Mouse (Mus musculus) forebrain, embryonic 15.5 days (tissue): ENCODE results near the gene Nans. TPM values are rescaled to one million over a fixed set of nuclear protein-coding genes. Genes with fewer than 3 reads are reported as not detected.

Experiments
- ATAC-seq: fragments of 200-750 bp; cut with Nextera tagmentation; replicated peaks from 2 replicates; pipeline ENCODE4 v1.8.0; 2017; ENCODE audit warnings: mild to moderate bottlenecking, moderate TSS enrichment, moderate library complexity
- H3K27ac ChIP-seq: fragments of 300-500 bp; sonication (generic); replicated peaks from 2 replicates; pipeline ENCODE4 v1.5.1; 2015; ENCODE audit warnings: mild to moderate bottlenecking, inconsistent platforms
- H3K27me3 ChIP-seq: fragments of 300-500 bp; sonication (generic); 2 replicates; pipeline ENCODE4 v1.6.1; 2015; ENCODE audit warnings: inconsistent platforms
- H3K36me3 ChIP-seq: fragments of 300-500 bp; sonication (generic); 2 replicates; pipeline ENCODE4 v1.6.1; 2015; ENCODE audit warnings: mild to moderate bottlenecking, inconsistent platforms
- H3K4me1 ChIP-seq: fragments of 300-500 bp; sonication (generic); 2 replicates; pipeline ENCODE4 v1.6.1; 2015; ENCODE audit warnings: inconsistent platforms
- H3K4me2 ChIP-seq: fragments of 300-500 bp; sonication (generic); replicated peaks from 2 replicates; pipeline ENCODE4 v1.6.1; 2015; ENCODE audit warnings: mild to moderate bottlenecking, inconsistent platforms
- H3K4me3 ChIP-seq: fragments of 300-500 bp; sonication (generic); 2 replicates; pipeline ENCODE4 v1.5.1; 2015; ENCODE audit warnings: mild to moderate bottlenecking, inconsistent platforms
- H3K9ac ChIP-seq: fragments of 300-500 bp; sonication (generic); replicated peaks from 2 replicates; pipeline ENCODE4 v1.6.1; 2015; ENCODE audit warnings: mild to moderate bottlenecking, inconsistent platforms
- H3K9me3 ChIP-seq: fragments of 300-500 bp; sonication (generic); 2 replicates; pipeline ENCODE4 v1.6.1; 2016; ENCODE audit warnings: inconsistent platforms
- WGBS: fragments of 180-500 bp; shearing (Covaris S2); methylation state at CpG from one replicate; pipeline ENCODE4 v1.1.7; 2015; ENCODE audit warnings: mixed read lengths; 5-methylcytosine and 5-hydroxymethylcytosine counted together
- polyA plus RNA-seq: library from polyadenylated mRNA; unstranded; fragments of >200 nt; fragmentation: Nextera tagmentation; extraction: Ambion mirVana; gene quantifications from 2 replicates; pipeline ENCODE4 v1.2.1, GENCODE M21; 2015

Nans gene
- 78.5 and 84.2 TPM in 2 replicates for polyA plus RNA-seq

DNA sequence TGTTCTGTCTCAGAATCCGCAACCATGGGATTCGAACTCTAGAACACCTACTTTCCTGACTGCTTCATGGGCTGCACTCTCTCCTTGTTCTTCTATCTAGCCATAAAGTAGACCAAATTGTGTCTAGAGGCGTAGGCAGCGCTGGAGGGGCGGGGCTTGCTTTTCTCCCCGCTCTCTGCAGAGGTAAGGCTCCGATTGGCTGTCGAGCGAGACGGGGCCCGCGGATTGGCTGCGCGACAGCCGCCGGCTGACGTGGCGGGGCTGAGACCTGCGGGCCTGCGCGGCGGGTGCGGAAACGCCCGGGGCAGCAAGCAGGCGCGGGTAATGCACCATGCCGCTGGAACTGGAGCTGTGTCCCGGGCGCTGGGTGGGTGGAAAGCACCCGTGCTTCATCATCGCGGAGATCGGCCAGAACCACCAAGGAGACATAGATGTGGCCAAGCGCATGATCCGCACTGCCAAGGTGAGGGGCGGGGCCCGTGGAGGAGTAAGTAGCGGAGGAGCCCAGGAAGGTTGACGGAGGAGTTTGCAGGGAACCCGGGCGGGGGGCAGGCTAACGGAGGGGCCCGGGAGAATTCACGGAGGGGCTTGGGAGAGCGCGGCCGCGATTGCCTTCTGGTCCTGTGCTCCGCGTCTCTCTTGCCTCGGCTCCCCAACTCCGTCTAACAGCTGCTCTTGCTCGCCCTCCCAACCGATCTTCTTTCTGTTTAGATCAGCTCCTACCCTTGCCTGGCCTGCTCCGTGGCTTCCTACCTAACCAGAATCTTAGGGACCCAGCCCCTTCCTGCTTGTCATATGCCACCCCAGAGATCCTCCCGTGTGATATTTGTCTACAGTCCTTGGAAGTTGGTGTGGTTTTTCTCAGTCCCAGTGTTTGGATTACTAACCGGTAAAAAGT lies at the start of gene Nans:
Nans (plus strand) TSS at position 221 of the 898 bp plus-strand sequence.
- Histone ChIP-seq H3K4me2 (peak within 1 kb of the TSS; percentile 56), H3K27me3 (no peaks in the 10 kb centered on the region), H3K4me1 (peaks cover 7% of the 10 kb centered on the region), H3K27ac (peak within 1 kb of the TSS; percentile 84), H3K9ac (peak within 1 kb of the TSS; percentile 75), H3K9me3 (no peaks in the 10 kb centered on the region), H3K4me3 (peak within 1 kb of the TSS; percentile 82), H3K36me3 (peaks cover 9% of the 10 kb centered on the region; the same call in 1 of the 2 replicates)
- WGBS = under 1% methylated on average over 58 of the region's 58 CpGs
- peak; percentile 100 for ATAC-seq

DNA sequence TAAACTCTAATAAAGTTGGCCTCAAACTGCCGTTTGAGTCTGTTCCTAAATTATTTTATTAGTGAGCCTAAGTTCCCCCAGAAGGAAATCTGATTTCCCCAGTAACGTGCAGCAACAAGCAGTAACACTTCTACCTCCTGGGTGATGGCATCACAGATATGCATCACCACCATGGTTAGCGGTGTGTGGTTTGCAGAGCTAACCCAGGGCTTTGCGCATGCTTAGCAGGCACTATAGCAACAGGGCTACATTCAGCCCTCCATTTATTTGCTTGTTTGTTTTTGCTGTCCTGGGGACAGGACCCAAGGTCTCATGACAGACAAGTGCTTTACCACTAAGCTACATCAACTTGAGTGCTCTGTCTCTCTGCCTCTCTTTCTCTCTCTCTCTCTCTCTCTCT lies 46.5 kb upstream of the Nans start:
- Histone ChIP-seq H3K36me3 (no peaks in the 10 kb centered on the region), H3K9ac (no peak overlapping the region), H3K27me3 (no peaks in the 10 kb centered on the region), H3K27ac (no peak overlapping the region), H3K9me3 (no peaks in the 10 kb centered on the region), H3K4me2 (no peak overlapping the region), H3K4me3 (no peak overlapping the region), H3K4me1 (no peaks in the 10 kb centered on the region)
- 84% methylated on average over 4 of the region's 4 CpGs for WGBS
- no peak for ATAC-seq

DNA sequence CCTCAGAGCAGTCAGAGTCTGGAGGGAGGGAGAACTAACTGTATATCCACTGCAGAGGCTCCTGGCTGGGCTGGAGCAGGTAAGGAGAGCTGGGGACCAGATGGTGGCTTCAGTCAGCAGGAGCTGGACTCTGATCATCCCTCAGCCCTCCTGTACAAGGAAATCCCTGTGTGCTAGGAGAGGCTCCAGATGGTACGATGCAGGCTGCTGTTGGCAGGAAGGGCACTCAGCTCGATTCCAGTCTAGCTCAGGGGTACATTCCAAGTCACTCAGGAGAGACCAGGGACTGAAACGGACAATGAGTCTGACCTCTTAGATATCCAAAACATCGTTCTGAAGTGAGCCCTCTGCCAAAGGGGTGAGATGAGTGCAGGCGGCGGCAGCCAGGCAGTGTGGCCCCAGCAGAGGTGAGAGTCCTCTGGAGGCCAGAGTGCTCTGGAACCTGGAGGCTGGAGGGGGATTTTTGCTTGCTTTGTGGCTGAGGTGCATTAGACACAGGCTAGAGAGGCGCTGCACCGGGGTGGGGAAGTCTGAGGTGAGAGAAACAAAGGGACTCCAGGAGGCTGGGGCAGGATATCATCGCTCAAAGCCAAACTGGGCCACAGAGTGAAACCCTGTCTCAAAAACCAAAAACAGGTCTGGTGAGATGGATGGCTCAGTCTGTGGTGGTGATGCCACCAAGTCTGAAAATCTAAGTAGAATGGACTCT lies 43.7 kb upstream of the Nans start:
- Histone ChIP-seq H3K27ac (no peak overlapping the region), H3K36me3 (no peaks in the 10 kb centered on the region), H3K9me3 (no peaks in the 10 kb centered on the region), H3K9ac (no peak overlapping the region), H3K4me2 (no peak overlapping the region), H3K27me3 (no peaks in the 10 kb centered on the region), H3K4me1 (peaks cover 5% of the 10 kb centered on the region; the same call in 1 of the 2 replicates), H3K4me3 (no peak overlapping the region)
- ATAC-seq = no peak
- 48% methylated on average over 9 of the region's 9 CpGs for WGBS

DNA sequence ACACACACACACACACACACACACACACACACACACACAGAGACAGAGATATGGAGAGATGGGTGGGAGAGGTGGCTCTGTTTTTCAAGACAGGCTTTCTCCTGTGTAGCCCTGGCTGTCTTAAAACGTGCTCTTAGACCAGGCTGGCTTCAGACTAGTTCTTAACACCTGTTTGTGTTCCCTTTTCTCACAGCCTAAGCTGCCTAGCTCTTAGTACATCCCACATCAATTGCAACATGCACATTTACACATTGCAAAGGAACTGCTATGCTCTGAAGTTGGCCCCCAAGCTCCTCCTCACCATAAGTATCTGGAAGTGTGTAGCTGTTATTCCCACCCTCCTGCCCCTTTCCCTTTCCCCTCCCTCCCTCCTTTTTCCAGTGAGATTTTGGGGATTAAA lies 41.6 kb upstream of the Nans start:
- Histone ChIP-seq H3K36me3 (no peaks in the 10 kb centered on the region), H3K4me2 (no peak overlapping the region), H3K9ac (no peak overlapping the region), H3K4me3 (no peak overlapping the region), H3K27ac (no peak overlapping the region), H3K9me3 (no peaks in the 10 kb centered on the region), H3K4me1 (peaks cover 9% of the 10 kb centered on the region), H3K27me3 (no peaks in the 10 kb centered on the region)
- WGBS = 63% methylated on average over 1 of the region's 1 CpGs
- no peak for ATAC-seq

DNA sequence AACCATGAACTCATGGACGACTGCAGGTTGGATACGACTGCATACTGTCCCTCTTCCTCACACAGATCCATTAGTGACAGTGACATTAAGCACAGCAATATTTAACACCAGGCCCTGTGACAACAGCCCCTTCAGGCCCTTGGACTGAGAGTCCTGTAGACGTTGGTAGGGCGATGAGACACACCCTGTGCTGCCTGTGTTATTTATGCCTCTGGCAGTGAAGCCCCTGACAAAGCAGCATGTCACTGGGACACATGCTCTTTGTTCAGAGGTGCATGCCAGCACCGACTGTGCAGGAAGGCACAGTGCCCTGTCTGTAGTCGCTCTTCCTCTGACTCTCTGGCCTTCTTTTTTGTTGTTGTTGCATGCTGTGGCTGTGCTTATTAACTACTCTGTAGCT lies 40.2 kb upstream of the Nans start:
- H3K4me1 ChIP-seq = peaks cover 24% of the 10 kb centered on the region
- no peak overlapping the region for H3K27ac ChIP-seq
- no peaks in the 10 kb centered on the region for H3K36me3 ChIP-seq
- H3K4me3 ChIP-seq = no peak overlapping the region
- no peak for ATAC-seq
- no peak overlapping the region for H3K4me2 ChIP-seq
- H3K9me3 ChIP-seq = no peaks in the 10 kb centered on the region
- WGBS = 53% methylated on average over 6 of the region's 6 CpGs
- no peaks in the 10 kb centered on the region for H3K27me3 ChIP-seq
- no peak overlapping the region for H3K9ac ChIP-seq

DNA sequence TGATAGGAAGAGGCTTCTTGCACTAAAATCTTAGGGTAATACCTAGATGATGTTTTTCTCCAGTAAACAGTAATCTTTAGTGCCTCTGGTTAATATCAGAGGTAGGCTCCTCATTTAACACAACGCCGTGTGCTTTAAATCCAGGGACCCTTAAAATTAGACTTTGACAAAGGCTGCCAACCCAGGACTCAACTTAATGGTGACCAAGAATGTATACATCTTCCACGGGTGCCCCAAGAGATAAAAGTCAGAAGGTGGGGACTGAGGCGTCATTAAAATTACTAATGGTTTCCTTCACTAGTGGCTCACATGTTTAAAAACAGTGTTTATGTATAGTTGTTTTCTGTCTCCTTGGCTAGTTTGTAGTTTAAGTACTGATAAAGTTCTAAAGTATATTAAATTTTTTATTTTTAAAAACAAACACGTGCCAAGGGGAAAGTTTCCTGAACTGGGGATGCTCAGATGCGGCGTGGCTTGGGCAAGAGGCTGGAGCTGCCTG lies 39.0 kb upstream of the Nans start:
- Histone ChIP-seq H3K9ac (peak overlapping the region; percentile 94), H3K4me2 (peak overlapping the region; percentile 90), H3K4me3 (peak overlapping the region; percentile 92), H3K36me3 (no peaks in the 10 kb centered on the region), H3K27me3 (no peaks in the 10 kb centered on the region), H3K4me1 (peaks cover 35% of the 10 kb centered on the region), H3K9me3 (no peaks in the 10 kb centered on the region), H3K27ac (peak overlapping the region; percentile 98)
- WGBS = 28% methylated on average over 7 of the region's 7 CpGs
- no peak for ATAC-seq

DNA sequence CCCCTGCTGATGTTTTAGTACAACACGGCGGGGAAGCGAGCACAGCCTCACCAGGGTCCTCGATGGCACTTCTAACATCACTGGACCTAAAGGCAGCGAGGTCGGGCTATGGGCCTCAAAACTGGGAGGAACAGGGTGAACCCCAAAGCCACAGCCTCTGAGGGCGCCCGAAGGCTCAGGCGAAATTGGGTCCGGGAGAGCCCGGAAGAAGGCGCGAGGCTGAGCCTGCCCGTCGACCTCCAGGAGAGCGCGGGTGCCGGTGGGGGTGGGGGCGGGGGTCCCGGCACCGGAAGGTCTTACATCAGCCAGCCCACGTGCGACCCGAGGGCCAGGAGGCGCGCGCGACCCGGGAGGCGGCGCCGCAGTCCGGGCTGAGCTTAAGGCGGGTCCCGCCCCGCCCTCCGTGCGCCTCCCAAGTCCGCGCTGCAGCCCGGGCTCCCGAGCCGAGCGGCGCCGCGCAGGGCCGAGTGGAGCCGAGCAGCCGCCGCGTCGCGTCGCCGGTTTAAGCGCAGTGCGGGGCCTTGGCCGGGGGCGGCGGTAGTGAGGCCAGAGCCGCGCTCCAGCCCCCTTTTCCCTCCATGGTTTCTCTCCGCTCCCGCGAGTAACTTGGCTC lies 38.4 kb upstream of the Nans start, which contains the start of gene Anp32b:
Anp32b (plus strand) TSS at position 384 of the 613 bp plus-strand sequence.
- peak; percentile 96 for ATAC-seq
- Histone ChIP-seq H3K9ac (peak within 1 kb of the TSS; percentile 94), H3K4me3 (peak within 1 kb of the TSS; percentile 92), H3K4me1 (peaks cover 37% of the 10 kb centered on the region), H3K4me2 (peak within 1 kb of the TSS; percentile 90), H3K27ac (peak within 1 kb of the TSS; percentile 98), H3K9me3 (no peaks in the 10 kb centered on the region), H3K36me3 (no peaks in the 10 kb centered on the region), H3K27me3 (no peaks in the 10 kb centered on the region)
- WGBS = under 1% methylated on average over 60 of the region's 66 CpGs

DNA sequence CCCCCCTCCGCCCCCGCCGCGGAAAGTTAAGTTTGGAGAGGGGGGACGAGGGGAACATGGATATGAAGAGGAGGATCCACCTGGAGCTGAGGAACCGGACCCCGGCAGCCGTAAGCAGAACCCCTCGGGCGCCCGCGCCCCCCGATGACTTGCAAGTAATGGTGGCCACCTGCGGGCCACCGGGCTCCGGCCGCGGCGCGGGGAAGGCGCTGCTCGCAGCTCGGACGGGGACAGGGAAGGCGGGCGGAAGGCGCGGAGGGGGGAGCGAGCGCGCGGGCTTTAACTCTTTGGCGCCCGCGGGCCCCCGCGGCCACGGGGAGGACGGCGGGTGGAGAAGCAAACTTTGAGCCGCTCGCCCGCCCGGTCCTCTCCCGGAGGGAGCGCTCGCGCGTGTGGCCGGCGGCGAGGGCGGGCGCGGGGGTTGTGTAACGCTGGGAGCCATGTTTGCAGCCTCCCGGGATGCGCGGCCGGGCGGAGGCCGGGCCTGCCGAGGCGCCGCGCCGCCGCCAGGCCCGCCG lies 37.7 kb upstream of the Nans start:
- Histone ChIP-seq H3K4me3 (peak overlapping the region; percentile 92), H3K27ac (peak overlapping the region; percentile 98), H3K27me3 (no peaks in the 10 kb centered on the region), H3K9me3 (no peaks in the 10 kb centered on the region), H3K4me2 (peak overlapping the region; percentile 90), H3K36me3 (no peaks in the 10 kb centered on the region), H3K4me1 (peaks cover 37% of the 10 kb centered on the region), H3K9ac (peak overlapping the region; percentile 94)
- WGBS = under 1% methylated on average over 46 of the region's 70 CpGs
- peak; percentile 44 for ATAC-seq

DNA sequence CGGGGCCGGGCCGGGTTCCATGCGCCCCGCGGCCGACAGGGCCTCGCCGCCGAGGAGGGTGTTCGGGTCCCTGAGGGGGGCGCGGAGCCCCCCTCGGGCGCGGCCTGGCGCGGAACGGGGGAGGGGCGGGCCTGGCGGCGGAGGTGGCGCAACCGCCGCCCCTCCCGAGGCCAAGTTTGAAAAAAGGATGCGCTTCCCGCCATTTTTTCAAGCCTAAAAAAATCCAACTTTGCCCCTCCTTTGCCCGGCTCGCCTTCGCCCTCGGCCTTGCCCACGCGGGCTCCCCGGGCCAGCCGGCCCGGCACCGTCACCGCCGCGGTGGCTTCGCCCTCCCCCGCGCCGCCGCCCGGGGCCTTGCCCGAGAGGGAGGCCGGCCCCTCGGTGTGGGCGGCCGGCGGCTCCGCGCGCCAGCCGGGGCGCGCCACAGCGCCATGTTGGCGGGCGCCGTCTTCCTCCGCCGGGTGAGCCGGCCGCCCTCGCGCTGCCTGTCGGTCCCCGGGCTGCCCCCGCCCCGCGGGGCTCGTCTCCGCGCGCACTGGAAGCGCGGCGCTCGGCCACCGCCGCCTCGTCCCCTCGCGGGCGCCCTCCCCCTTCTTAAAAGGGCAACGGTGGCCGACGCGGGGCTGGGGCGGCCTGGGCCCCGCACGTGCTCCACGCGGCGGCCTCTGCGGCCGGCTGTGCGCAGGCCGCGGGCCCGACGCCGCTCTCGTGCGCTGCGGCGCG lies 37.1 kb upstream of the Nans start:
- Histone ChIP-seq H3K9ac (peak overlapping the region; percentile 94), H3K4me2 (peak overlapping the region; percentile 90), H3K36me3 (no peaks in the 10 kb centered on the region), H3K4me3 (peak overlapping the region; percentile 92), H3K9me3 (no peaks in the 10 kb centered on the region), H3K27ac (peak overlapping the region; percentile 98), H3K4me1 (peaks cover 37% of the 10 kb centered on the region), H3K27me3 (no peaks in the 10 kb centered on the region)
- ATAC-seq = peak; percentile 36
- WGBS = under 1% methylated on average over 78 of the region's 111 CpGs

DNA sequence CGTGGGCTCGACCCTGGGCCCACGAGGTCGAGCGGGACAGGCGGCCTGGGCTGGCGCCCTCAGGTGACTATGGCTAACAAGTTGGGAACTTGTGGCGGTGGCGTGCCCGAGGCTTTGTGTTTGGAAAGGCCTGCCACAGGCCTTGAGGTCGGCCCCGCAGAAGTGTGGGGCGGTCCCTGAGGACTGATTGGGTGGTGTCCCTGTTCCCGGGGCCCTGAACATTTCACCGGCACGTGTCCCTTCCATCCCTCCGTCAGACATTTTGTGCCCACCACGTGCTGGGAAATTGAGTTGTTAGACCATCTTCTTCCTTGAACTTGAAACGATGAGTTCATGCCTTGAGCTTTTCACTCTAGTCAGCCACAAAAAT lies 36.6 kb upstream of the Nans start:
- Histone ChIP-seq H3K4me3 (peak overlapping the region; percentile 92), H3K4me2 (peak overlapping the region; percentile 90), H3K27ac (peak overlapping the region; percentile 98), H3K9ac (peak overlapping the region; percentile 94), H3K36me3 (no peaks in the 10 kb centered on the region), H3K27me3 (no peaks in the 10 kb centered on the region), H3K9me3 (no peaks in the 10 kb centered on the region), H3K4me1 (peaks cover 37% of the 10 kb centered on the region)
- peak; percentile 18; the same call in 1 of the 2 replicates for ATAC-seq
- under 1% methylated on average over 19 of the region's 19 CpGs for WGBS
